Mouse (Mus musculus) liver, embryonic 13.5 days (tissue): ENCODE results near the gene Htra3. TPM values are rescaled to one million over a fixed set of nuclear protein-coding genes. Genes with fewer than 3 reads are reported as not detected.

Experiments used
- ATAC-seq: fragments of 200-750 bp; cut with Nextera tagmentation; 2 replicates; pipeline ENCODE4 v1.8.0; 2017; ENCODE audit warnings: low read depth, mild to moderate bottlenecking, moderate number of reproducible peaks, moderate library complexity
- DNase-seq: peaks from one replicate; pipeline ENCODE4 v3.0.0; 2022
- H3K27ac ChIP-seq: fragments of 300-500 bp; sonication (generic); 2 replicates; pipeline ENCODE4 v1.5.1; 2015; ENCODE audit warnings: moderate library complexity, mild to moderate bottlenecking, inconsistent platforms
- H3K27me3 ChIP-seq: fragments of 300-500 bp; sonication (generic); 2 replicates; pipeline ENCODE4 v1.6.1; 2015; ENCODE audit warnings: mild to moderate bottlenecking, inconsistent platforms
- H3K36me3 ChIP-seq: fragments of 300-500 bp; sonication (generic); 2 replicates; pipeline ENCODE4 v1.6.1; 2015; ENCODE audit warnings: mild to moderate bottlenecking, inconsistent platforms
- H3K4me1 ChIP-seq: fragments of 300-500 bp; sonication (generic); replicated peaks from 2 replicates; pipeline ENCODE4 v1.6.1; 2015; ENCODE audit warnings: inconsistent platforms
- H3K4me2 ChIP-seq: fragments of 300-500 bp; sonication (generic); 2 replicates; pipeline ENCODE4 v1.6.1; 2015; ENCODE audit warnings: inconsistent platforms, mild to moderate bottlenecking, moderate library complexity
- H3K4me3 ChIP-seq: fragments of 300-500 bp; sonication (generic); replicated peaks from 2 replicates; pipeline ENCODE4 v1.5.1; 2015; ENCODE audit warnings: mild to moderate bottlenecking, inconsistent platforms
- H3K9ac ChIP-seq: fragments of 300-500 bp; sonication (generic); 2 replicates; pipeline ENCODE4 v1.6.1; 2015; ENCODE audit warnings: mild to moderate bottlenecking, inconsistent platforms
- H3K9me3 ChIP-seq: fragments of 300-500 bp; sonication (generic); replicated peaks from 2 replicates; pipeline ENCODE4 v1.6.1; 2016; ENCODE audit warnings: inconsistent platforms
- WGBS: fragments of 180-500 bp; shearing (Covaris S2); methylation state at CpG from one replicate; pipeline ENCODE4 v1.1.7; 2015; ENCODE audit not compliant: insufficient replicate concordance; 5-methylcytosine and 5-hydroxymethylcytosine counted together
- polyA plus RNA-seq: library from polyadenylated mRNA; unstranded; fragments of >200 nt; fragmentation: Nextera tagmentation; extraction: Ambion mirVana; gene quantifications from 2 replicates; pipeline ENCODE4 v1.2.1, GENCODE M21; 2015

Gene Htra3
- polyA plus RNA-seq, 1 experiment from 2014 or later: 1.0 TPM

- no peak overlapping the region for H3K27ac ChIP-seq
- no peak overlapping the region for H3K4me2 ChIP-seq
- no peak overlapping the region for H3K9ac ChIP-seq
- H3K36me3 ChIP-seq: no peaks in the 10 kb centered on the region
- no peaks in the 10 kb centered on the region for H3K9me3 ChIP-seq
- 60% methylated on average over 3 of the region's 3 CpGs for WGBS
- ATAC-seq: no peak
- H3K27me3 ChIP-seq: no peaks in the 10 kb centered on the region
- H3K4me1 ChIP-seq: no peaks in the 10 kb centered on the region
- H3K4me3 ChIP-seq: no peak overlapping the region
- no peak for DNase-seq
These were observed 27.3 kb downstream of the Htra3 start for GRCm38 (mm10) chr5:35652319-35652718.

DNA sequence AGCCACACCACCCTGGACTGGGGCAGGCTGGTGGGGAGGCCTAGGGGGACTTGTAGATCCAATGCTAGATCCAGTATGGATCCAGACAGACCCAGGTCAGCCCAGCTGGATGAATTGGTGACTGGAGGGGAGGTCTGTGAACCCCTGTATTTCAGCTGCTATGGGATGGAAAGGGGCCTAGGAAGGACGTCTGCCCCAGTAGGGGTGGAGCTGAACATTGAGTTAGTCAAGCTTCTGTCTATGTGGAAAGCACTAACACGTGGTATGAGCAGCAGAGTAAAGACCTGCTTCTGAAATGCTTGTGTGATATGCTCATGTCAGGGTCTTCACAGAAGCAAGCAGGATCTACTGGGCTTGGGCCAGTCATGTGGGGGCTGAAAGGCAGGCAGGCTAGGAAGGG lies 31.4 kb downstream of the Htra3 start:
- DNase-seq (no peak), ATAC-seq (no peak)
- 36% methylated on average over 2 of the region's 2 CpGs for WGBS
- Histone ChIP-seq H3K27ac (no peak overlapping the region), H3K27me3 (no peaks in the 10 kb centered on the region), H3K4me1 (no peaks in the 10 kb centered on the region), H3K9me3 (no peaks in the 10 kb centered on the region), H3K4me2 (no peak overlapping the region), H3K9ac (no peak overlapping the region), H3K36me3 (no peaks in the 10 kb centered on the region), H3K4me3 (no peak overlapping the region)

DNA sequence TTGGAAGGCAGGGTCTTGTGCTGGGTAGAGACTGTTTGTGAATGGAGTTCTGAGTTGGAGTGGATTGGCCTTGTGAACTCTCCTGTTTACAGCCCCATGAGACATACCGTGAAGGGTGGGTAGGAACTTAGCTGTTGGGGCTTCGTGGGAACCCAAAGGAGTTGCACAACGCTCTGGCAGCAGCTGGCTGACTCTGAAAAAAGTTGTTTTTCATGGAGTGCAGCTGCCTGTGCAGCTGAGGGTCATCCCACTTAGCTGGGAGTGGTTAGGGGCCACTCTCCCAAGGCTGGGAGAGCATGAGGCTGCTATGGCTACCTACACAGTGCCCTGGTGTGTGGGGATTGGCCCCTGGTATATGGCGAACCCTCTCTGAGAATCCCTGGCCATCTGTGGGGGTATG lies 32.0 kb downstream of the Htra3 start:
- Histone ChIP-seq H3K27ac (no peak overlapping the region), H3K4me2 (no peak overlapping the region), H3K4me1 (no peaks in the 10 kb centered on the region), H3K27me3 (no peaks in the 10 kb centered on the region), H3K9me3 (no peaks in the 10 kb centered on the region), H3K4me3 (no peak overlapping the region), H3K36me3 (no peaks in the 10 kb centered on the region), H3K9ac (no peak overlapping the region)
- DNase-seq (no peak), ATAC-seq (no peak)
- 46% methylated on average over 4 of the region's 4 CpGs for WGBS

GRCm38 (mm10) chr5:35646927-35647326 lies 32.7 kb downstream of the Htra3 start:
- Histone ChIP-seq H3K9ac (no peak overlapping the region), H3K4me2 (no peak overlapping the region), H3K27me3 (no peaks in the 10 kb centered on the region), H3K4me1 (no peaks in the 10 kb centered on the region), H3K27ac (no peak overlapping the region), H3K36me3 (no peaks in the 10 kb centered on the region), H3K4me3 (no peak overlapping the region), H3K9me3 (no peaks in the 10 kb centered on the region)
- 60% methylated on average over 1 of the region's 1 CpGs for WGBS
- ATAC-seq: no peak
- no peak for DNase-seq

- no peak overlapping the region for H3K9ac ChIP-seq
- no peaks in the 10 kb centered on the region for H3K4me1 ChIP-seq
- no peak overlapping the region for H3K4me3 ChIP-seq
- ATAC-seq (no peak), DNase-seq (no peak)
- H3K9me3 ChIP-seq: no peaks in the 10 kb centered on the region
- no peaks in the 10 kb centered on the region for H3K27me3 ChIP-seq
- H3K27ac ChIP-seq: no peak overlapping the region
- no peaks in the 10 kb centered on the region for H3K36me3 ChIP-seq
- 55% methylated on average over 6 of the region's 6 CpGs for WGBS
- no peak overlapping the region for H3K4me2 ChIP-seq
These were observed 33.6 kb downstream of the Htra3 start for GRCm38 (mm10) chr5:35645938-35646493.

DNA sequence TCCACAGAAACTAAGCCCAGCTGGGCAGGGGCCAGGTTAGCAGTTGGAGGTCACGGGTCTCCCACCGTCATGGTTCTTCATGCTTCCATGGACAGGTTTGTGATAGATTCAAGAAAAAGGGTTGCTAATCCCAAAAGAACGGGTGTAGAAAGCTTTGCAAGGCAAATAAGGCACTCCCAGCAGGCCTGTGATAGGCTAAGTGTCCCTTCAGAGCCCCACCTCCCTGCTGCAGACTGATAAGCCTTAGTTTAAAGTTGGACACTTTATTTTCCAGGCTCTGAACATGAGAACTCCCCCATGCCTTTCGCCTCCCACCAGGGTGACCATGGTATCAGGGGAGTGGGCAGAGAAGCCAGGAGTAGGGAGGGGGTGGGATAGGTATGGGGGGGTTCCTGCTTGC lies 35.5 kb downstream of the Htra3 start:
- WGBS: 45% methylated on average over 4 of the region's 4 CpGs
- Histone ChIP-seq H3K4me1 (no peaks in the 10 kb centered on the region), H3K27ac (no peak overlapping the region), H3K4me3 (no peak overlapping the region), H3K4me2 (no peak overlapping the region), H3K27me3 (no peaks in the 10 kb centered on the region), H3K9ac (no peak overlapping the region), H3K9me3 (no peaks in the 10 kb centered on the region), H3K36me3 (no peaks in the 10 kb centered on the region)
- ATAC-seq (no peak), DNase-seq (no peak)

- H3K9me3 ChIP-seq: no peaks in the 10 kb centered on the region
- ATAC-seq (no peak), DNase-seq (no peak)
- H3K27me3 ChIP-seq: no peaks in the 10 kb centered on the region
- no peaks in the 10 kb centered on the region for H3K4me1 ChIP-seq
- H3K27ac ChIP-seq: no peak overlapping the region
- H3K4me2 ChIP-seq: no peak overlapping the region
- H3K4me3 ChIP-seq: no peak overlapping the region
- WGBS: 66% methylated on average over 9 of the region's 9 CpGs
- H3K36me3 ChIP-seq: no peaks in the 10 kb centered on the region
- H3K9ac ChIP-seq: no peak overlapping the region
These were observed 36.1 kb downstream of the Htra3 start for GRCm38 (mm10) chr5:35643401-35644048.

DNA sequence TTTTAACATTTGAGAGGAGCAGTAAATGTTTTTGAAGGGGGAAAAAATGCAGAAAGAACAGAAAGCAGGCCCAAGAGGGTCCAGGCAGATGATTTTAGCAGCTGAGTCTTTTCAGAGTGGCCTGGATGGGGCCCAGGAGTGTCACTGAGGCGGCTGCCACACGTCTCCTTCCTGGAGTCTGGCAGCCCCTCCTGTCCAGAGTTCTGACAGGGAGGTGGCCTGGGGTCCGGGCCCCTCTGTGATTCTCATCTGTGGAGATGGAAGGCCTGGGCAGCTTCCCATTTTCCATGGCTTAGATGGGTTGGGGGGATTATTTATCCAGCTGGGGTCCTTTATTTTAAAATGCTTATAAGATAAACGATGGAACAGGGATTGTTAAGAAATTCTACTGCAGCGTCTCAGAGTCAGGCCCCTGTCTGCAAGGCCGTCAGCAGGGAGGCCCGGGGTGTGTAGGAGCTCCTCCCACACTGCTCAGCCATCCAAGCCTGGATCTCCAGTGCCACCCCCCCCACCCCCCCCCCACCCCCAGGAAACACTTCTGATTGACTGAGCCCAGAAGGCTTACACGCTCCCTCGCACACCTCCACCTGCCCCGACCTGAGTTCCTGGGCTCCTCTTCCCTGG lies 37.5 kb downstream of the Htra3 start:
- no peak overlapping the region for H3K27ac ChIP-seq
- H3K9ac ChIP-seq: no peak overlapping the region
- DNase-seq: no peak
- WGBS: 60% methylated on average over 10 of the region's 10 CpGs
- H3K4me2 ChIP-seq: no peak overlapping the region
- H3K36me3 ChIP-seq: no peaks in the 10 kb centered on the region
- no peaks in the 10 kb centered on the region for H3K9me3 ChIP-seq
- no peaks in the 10 kb centered on the region for H3K4me1 ChIP-seq
- no peaks in the 10 kb centered on the region for H3K27me3 ChIP-seq
- no peak for ATAC-seq
- H3K4me3 ChIP-seq: no peak overlapping the region

GRCm38 (mm10) chr5:35636016-35636415 lies 43.6 kb downstream of the Htra3 start:
- H3K4me3 ChIP-seq: no peak overlapping the region
- H3K27me3 ChIP-seq: no peaks in the 10 kb centered on the region
- no peaks in the 10 kb centered on the region for H3K36me3 ChIP-seq
- DNase-seq: no peak
- H3K4me2 ChIP-seq: no peak overlapping the region
- H3K27ac ChIP-seq: no peak overlapping the region
- ATAC-seq: no peak
- 72% methylated on average over 2 of the region's 2 CpGs for WGBS
- no peaks in the 10 kb centered on the region for H3K4me1 ChIP-seq
- no peaks in the 10 kb centered on the region for H3K9me3 ChIP-seq
- no peak overlapping the region for H3K9ac ChIP-seq

GRCm38 (mm10) chr5:35632841-35633240 lies 46.7 kb downstream of the Htra3 start:
- WGBS: 66% methylated on average over 6 of the region's 6 CpGs
- no peaks in the 10 kb centered on the region for H3K9me3 ChIP-seq
- H3K27me3 ChIP-seq: no peaks in the 10 kb centered on the region
- no peak overlapping the region for H3K4me3 ChIP-seq
- H3K36me3 ChIP-seq: no peaks in the 10 kb centered on the region
- no peak overlapping the region for H3K4me2 ChIP-seq
- no peak for DNase-seq
- no peak overlapping the region for H3K27ac ChIP-seq
- no peak for ATAC-seq
- no peak overlapping the region for H3K9ac ChIP-seq
- H3K4me1 ChIP-seq: no peaks in the 10 kb centered on the region

DNA sequence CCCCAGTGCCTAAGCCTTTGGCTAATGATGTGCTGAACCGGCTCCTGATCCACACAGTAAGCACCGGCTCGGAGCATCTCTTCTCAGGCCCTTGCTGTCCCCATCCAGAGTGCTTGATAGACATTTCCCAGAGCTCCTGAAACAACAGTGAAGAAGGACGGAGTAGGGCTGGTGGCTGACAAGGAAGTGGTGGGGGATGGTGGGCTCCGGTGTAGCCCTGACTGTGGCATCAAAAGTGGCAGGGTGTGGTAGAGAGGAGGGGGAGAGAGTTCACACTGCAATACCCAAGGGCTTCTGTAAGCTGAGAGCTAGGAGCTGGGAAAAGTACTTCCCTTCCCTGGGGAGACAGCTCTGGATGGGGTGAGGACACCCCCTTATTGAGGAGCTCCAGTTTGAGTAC lies 47.8 kb downstream of the Htra3 start:
- no peak overlapping the region for H3K4me3 ChIP-seq
- no peak overlapping the region for H3K4me2 ChIP-seq
- ATAC-seq (no peak), DNase-seq (no peak)
- H3K36me3 ChIP-seq: no peaks in the 10 kb centered on the region
- no peaks in the 10 kb centered on the region for H3K27me3 ChIP-seq
- H3K4me1 ChIP-seq: no peaks in the 10 kb centered on the region
- 58% methylated on average over 5 of the region's 5 CpGs for WGBS
- no peak overlapping the region for H3K27ac ChIP-seq
- no peaks in the 10 kb centered on the region for H3K9me3 ChIP-seq
- H3K9ac ChIP-seq: no peak overlapping the region

DNA sequence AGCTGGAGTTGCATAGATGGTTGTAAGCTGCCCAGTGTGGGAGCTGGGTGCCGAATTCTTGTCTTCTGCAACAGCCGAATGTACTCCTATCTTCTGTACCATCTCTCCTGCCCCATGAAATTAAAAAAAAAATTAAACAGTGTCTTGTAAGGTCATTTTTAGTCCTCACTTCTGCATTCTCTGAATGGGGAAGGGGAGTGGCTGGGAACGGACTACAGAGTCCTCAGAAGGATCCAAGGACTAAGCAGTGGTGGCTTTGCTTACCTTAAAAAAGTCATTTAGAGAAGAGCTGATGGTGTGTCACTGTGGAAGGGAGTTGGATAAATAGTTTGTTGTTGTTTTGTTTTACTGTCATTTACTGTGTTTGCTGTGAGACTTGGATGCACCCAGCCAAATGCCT lies 48.4 kb downstream of the Htra3 start:
- Histone ChIP-seq H3K9me3 (no peaks in the 10 kb centered on the region), H3K9ac (no peak overlapping the region), H3K4me1 (no peaks in the 10 kb centered on the region), H3K27me3 (no peaks in the 10 kb centered on the region), H3K4me2 (no peak overlapping the region), H3K4me3 (no peak overlapping the region), H3K27ac (no peak overlapping the region), H3K36me3 (no peaks in the 10 kb centered on the region)
- 33% methylated on average over 3 of the region's 3 CpGs for WGBS
- no peak for DNase-seq
- no peak for ATAC-seq
